Mouse (Mus musculus) cerebellum, postnatal 4 days (tissue): ENCODE data around the gene BC037034.

Source experiments
- DNase-seq, 2 experiments: peaks; one replicate each; pipeline ENCODE4 v3.0.0; 2022; ENCODE audit warnings: low spot score in 2 of 2, mixed read lengths in 1 of 2

BC037034 gene

GRCm38 (mm10) chr5:138263260-138264206, at the start of gene BC037034:
Gene BC037034 (minus strand): TSS chr5:138264033.
- DNase-seq = peak; percentile 82 to 90

GRCm38 (mm10) chr5:138312795-138313194, 49.0 kb upstream of the BC037034 start:
- DNase-seq = no peak

- DNase-seq = no peak
Measured at GRCm38 (mm10) chr5:138299613-138300012, 35.8 kb upstream of the BC037034 start.

GRCm38 (mm10) chr5:138294158-138294557, 30.3 kb upstream of the BC037034 start:
- no peak for DNase-seq

- no peak for DNase-seq
Measured at GRCm38 (mm10) chr5:138291638-138292037, 27.8 kb upstream of the BC037034 start.

GRCm38 (mm10) chr5:138287861-138288260, 24.0 kb upstream of the BC037034 start:
- DNase-seq = no peak

GRCm38 (mm10) chr5:138283540-138283939, 19.7 kb upstream of the BC037034 start:
- no peak for DNase-seq

GRCm38 (mm10) chr5:138281798-138282197, 18.0 kb upstream of the BC037034 start:
- no peak for DNase-seq

- no peak for DNase-seq
Measured at GRCm38 (mm10) chr5:138280829-138281228, 17.0 kb upstream of the BC037034 start.

GRCm38 (mm10) chr5:138280425-138280768, 16.6 kb upstream of the BC037034 start:
- no peak for DNase-seq

GRCm38 (mm10) chr5:138279585-138280424, 16.0 kb upstream of the BC037034 start, which contains the start of the genes Gm43720, Gpc2 and Stag3:
Gene Gm43720 (minus strand): TSS chr5:138279958.
Gene Gpc2 (minus strand): TSS chr5:138280005.
Gene Stag3 (plus strand): TSS chr5:138280240.
- DNase-seq = peak; percentile 83 to 93

- DNase-seq = no peak
Measured at GRCm38 (mm10) chr5:138277994-138278393, 14.2 kb upstream of the BC037034 start.

GRCm38 (mm10) chr5:138275216-138276050, 11.6 kb upstream of the BC037034 start:
- DNase-seq = no peak

GRCm38 (mm10) chr5:138274186-138274585, 10.4 kb upstream of the BC037034 start:
- no peak for DNase-seq

GRCm38 (mm10) chr5:138272409-138272923, 8.6 kb upstream of the BC037034 start, which contains the start of gene Gal3st4:
Gene Gal3st4 (minus strand): TSS chr5:138272840.
- DNase-seq = no peak

- no peak for DNase-seq
Measured at GRCm38 (mm10) chr5:138271232-138271631, 7.4 kb upstream of the BC037034 start.

- DNase-seq = no peak
Measured at GRCm38 (mm10) chr5:138268980-138269379, 5.1 kb upstream of the BC037034 start.

GRCm38 (mm10) chr5:138267114-138267513, 3.3 kb upstream of the BC037034 start:
- no peak for DNase-seq

GRCm38 (mm10) chr5:138265712-138266111, 1.9 kb upstream of the BC037034 start:
- DNase-seq = no peak

- DNase-seq = no peak
Measured at GRCm38 (mm10) chr5:138264207-138264578, 360 bp upstream of the BC037034 start.

GRCm38 (mm10) chr5:138262582-138263240, 1.1 kb downstream of the BC037034 start:
- no peak for DNase-seq
